Mouse (Mus musculus) stomach, postnatal 0 days (tissue): ENCODE results near the gene Wdr89. TPM values are rescaled to one million over a fixed set of nuclear protein-coding genes. Genes with fewer than 3 reads are reported as not detected.
"Not testable (repeated sequence)": the region's sequence is repeated elsewhere in the genome, so short reads cannot be mapped to it uniquely, and the experiment has no call there.

Experiments used
- ATAC-seq: fragments of 200-750 bp; cut with Nextera tagmentation; 2 replicates; pipeline ENCODE4 v1.8.0; 2017; ENCODE audit not compliant: low FRiP score, low TSS enrichment
- DNase-seq: peaks from one replicate; pipeline ENCODE4 v3.0.0-alpha.2; 2016; ENCODE audit warnings: low spot score
- H3K27ac ChIP-seq: fragments of 300-500 bp; sonication (generic); replicated peaks from 2 replicates; pipeline ENCODE4 v1.5.1; 2014; ENCODE audit warnings: mild to moderate bottlenecking, control low read depth
- H3K27me3 ChIP-seq: fragments of 300-500 bp; sonication (generic); 2 replicates; pipeline ENCODE4 v1.6.1; 2014; ENCODE audit warnings: low read length; ENCODE audit not compliant: control insufficient read depth, insufficient read depth
- H3K36me3 ChIP-seq: fragments of 300-500 bp; sonication (generic); 2 replicates; pipeline ENCODE4 v1.6.1; 2014; ENCODE audit warnings: low read length, mixed read lengths; ENCODE audit not compliant: control insufficient read depth, insufficient read depth
- H3K4me1 ChIP-seq: fragments of 300-500 bp; sonication (generic); replicated peaks from 2 replicates; pipeline ENCODE4 v1.6.1; 2014; ENCODE audit warnings: antibody characterized with exemption; ENCODE audit not compliant: control insufficient read depth, insufficient read depth
- H3K4me2 ChIP-seq: fragments of 300-500 bp; sonication (generic); replicated peaks from 2 replicates; pipeline ENCODE4 v1.6.1; 2014; ENCODE audit warnings: low read depth, mild to moderate bottlenecking, control low read depth, moderate library complexity
- H3K4me3 ChIP-seq: fragments of 300-500 bp; sonication (generic); 2 replicates; pipeline ENCODE4 v1.5.1; 2014; ENCODE audit warnings: low read depth, low read length, control low read depth
- H3K9ac ChIP-seq: fragments of 300-500 bp; sonication (generic); 2 replicates; pipeline ENCODE4 v1.6.1; 2014; ENCODE audit warnings: mild to moderate bottlenecking, low read length, control low read depth, mixed read lengths
- H3K9me3 ChIP-seq: fragments of 300-500 bp; sonication (generic); 2 replicates; pipeline ENCODE4 v1.6.1; 2016; ENCODE audit warnings: low read length; ENCODE audit not compliant: control insufficient read depth
- CTCF ChIP-seq: IDR thresholded peaks from 2 replicates; pipeline ENCODE4 v1.5.1; 2016; ENCODE audit warnings: antibody characterized with exemption, low read depth, mild to moderate bottlenecking, moderate library complexity
- EP300 ChIP-seq: optimal IDR thresholded peaks from 2 replicates; pipeline ENCODE3; 2016; ENCODE audit warnings: antibody characterized with exemption
- WGBS: fragments of 180-500 bp; shearing (Covaris S2); extraction: QIAGEN DNeasy Blood & Tissue Kit; methylation state at CpG from one replicate; pipeline ENCODE4 v1.1.7; 2014; 5-methylcytosine and 5-hydroxymethylcytosine counted together
- polyA plus RNA-seq: library from polyadenylated mRNA; unstranded; fragments of >200 nt; fragmentation: Nextera tagmentation; extraction: Ambion mirVana; gene quantifications from 2 replicates; pipeline ENCODE4 v1.2.1, GENCODE M21; 2015

Wdr89 gene
- 5.9 and 6.1 TPM in 2 replicates for polyA plus RNA-seq

GRCm38 (mm10) chr12:75669258-75670106, at the start of gene Wdr89:
Gene Wdr89 (minus strand): TSS chr12:75669537.
- Histone ChIP-seq H3K27me3 (no peaks in the 10 kb centered on the region), H3K4me1 (peaks cover 6% of the 10 kb centered on the region), H3K36me3 (no peaks in the 10 kb centered on the region), H3K4me3 (peak within 1 kb of the TSS; percentile 57), H3K27ac (peak within 1 kb of the TSS; percentile 93), H3K9ac (peak within 1 kb of the TSS; percentile 74), H3K4me2 (peak within 1 kb of the TSS; percentile 85), H3K9me3 (no peaks in the 10 kb centered on the region)
- peak; percentile 99 for ATAC-seq
- DNase-seq = peak; percentile 99
- under 1% methylated on average over 55 of the region's 55 CpGs for WGBS
- TF ChIP-seq EP300 = no peak
- TF ChIP-seq CTCF = peak; percentile 71

GRCm38 (mm10) chr12:75713596-75713995, 44.3 kb upstream of the Wdr89 start:
- Histone ChIP-seq H3K9me3 (no peaks in the 10 kb centered on the region), H3K27me3 (no peaks in the 10 kb centered on the region), H3K4me3 (no peak overlapping the region), H3K4me2 (no peak overlapping the region), H3K4me1 (no peaks in the 10 kb centered on the region), H3K27ac (no peak overlapping the region), H3K36me3 (peaks cover 5% of the 10 kb centered on the region; the same call in 1 of the 2 replicates), H3K9ac (no peak overlapping the region)
- TF ChIP-seq CTCF = no peak
- no peak for TF ChIP-seq EP300
- DNase-seq (no peak), ATAC-seq (no peak)
- WGBS = 63% methylated on average over 9 of the region's 9 CpGs

- not testable (repeated sequence) for H3K4me3 ChIP-seq, H3K27ac ChIP-seq, H3K36me3 ChIP-seq, H3K4me2 ChIP-seq, DNase-seq, H3K27me3 ChIP-seq, H3K9ac ChIP-seq, H3K4me1 ChIP-seq, ATAC-seq, H3K9me3 ChIP-seq
- 94% methylated on average over 7 of the region's 7 CpGs for WGBS
Measured at GRCm38 (mm10) chr12:75712905-75713304, 43.6 kb upstream of the Wdr89 start.

- WGBS = 84% methylated on average over 9 of the region's 9 CpGs
- Histone ChIP-seq H3K4me1 (no peaks in the 10 kb centered on the region), H3K9ac (no peak overlapping the region), H3K27ac (no peak overlapping the region), H3K27me3 (no peaks in the 10 kb centered on the region), H3K4me2 (no peak overlapping the region), H3K4me3 (no peak overlapping the region), H3K36me3 (no peaks in the 10 kb centered on the region), H3K9me3 (no peaks in the 10 kb centered on the region)
- DNase-seq (no peak), ATAC-seq (no peak)
- TF ChIP-seq CTCF = no peak
- TF ChIP-seq EP300 = no peak
Measured at GRCm38 (mm10) chr12:75710596-75711376, 41.4 kb upstream of the Wdr89 start.

GRCm38 (mm10) chr12:75709506-75709905, 40.2 kb upstream of the Wdr89 start:
- H3K4me1 ChIP-seq = no peaks in the 10 kb centered on the region
- DNase-seq (peak; percentile 35), ATAC-seq (peak; percentile 84)
- H3K9me3 ChIP-seq = no peaks in the 10 kb centered on the region
- 42% methylated on average over 2 of the region's 2 CpGs for WGBS
- H3K36me3 ChIP-seq = no peaks in the 10 kb centered on the region
- no peak overlapping the region for H3K4me3 ChIP-seq
- no peak overlapping the region for H3K9ac ChIP-seq
- TF ChIP-seq CTCF (no peak), EP300 (no peak)
- H3K4me2 ChIP-seq = no peak overlapping the region
- H3K27ac ChIP-seq = no peak overlapping the region
- no peaks in the 10 kb centered on the region for H3K27me3 ChIP-seq

GRCm38 (mm10) chr12:75706670-75707069, 37.3 kb upstream of the Wdr89 start:
- Histone ChIP-seq H3K9ac (no peak overlapping the region), H3K4me3 (no peak overlapping the region), H3K4me1 (no peaks in the 10 kb centered on the region), H3K36me3 (no peaks in the 10 kb centered on the region), H3K27ac (no peak overlapping the region), H3K27me3 (no peaks in the 10 kb centered on the region), H3K9me3 (no peaks in the 10 kb centered on the region), H3K4me2 (no peak overlapping the region)
- DNase-seq (no peak), ATAC-seq (0 out of 2 replicates have a peak, but pooled peaks have one; percentile 31)
- no peak for TF ChIP-seq CTCF
- TF ChIP-seq EP300 = no peak
- 55% methylated on average over 7 of the region's 7 CpGs for WGBS
